Mouse (Mus musculus): ENCODE data around the gene Aldh3a2. TPM values are rescaled to one million over a fixed set of nuclear protein-coding genes. Genes with fewer than 3 reads are reported as not detected.
"Not testable (repeated sequence)": the region's sequence is repeated elsewhere in the genome, so short reads cannot be mapped to it uniquely, and the experiment has no call there.

The Aldh3a2 gene
- 25.3 and 28.5 TPM in 2 replicates for polyA plus RNA-seq (2016; fragmentation: Nextera tagmentation; extraction: Ambion mirVana)

GRCm38 (mm10) chr11:61266551-61267533 lies at the start of gene Aldh3a2:
Gene Aldh3a2 (minus strand): TSS chr11:61267464.
- no peaks in the 10 kb centered on the region for H3K4me1 ChIP-seq
- H3K27ac ChIP-seq (replicated peaks) = peak within 1 kb of the TSS; percentile 90
- H3K9ac ChIP-seq (replicated peaks) = peak within 1 kb of the TSS; percentile 83
- peaks cover 16% of the 10 kb centered on the region; the same call in 1 of the 2 replicates for H3K36me3 ChIP-seq
- peak within 1 kb of the TSS; percentile 80 for H3K4me3 ChIP-seq
- H3K4me2 ChIP-seq (replicated peaks) = peak within 1 kb of the TSS; percentile 75
- ATAC-seq (ENCODE audit: low FRiP score, low read depth) = peak; percentile 99
- under 1% methylated on average over 52 of the region's 58 CpGs for WGBS
- H3K27me3 ChIP-seq = peaks cover 10% of the 10 kb centered on the region; the same call in 1 of the 2 replicates
- H3K9me3 ChIP-seq = no peaks in the 10 kb centered on the region

- no peaks in the 10 kb centered on the region for H3K9me3 ChIP-seq
- 78% methylated on average over 2 of the region's 2 CpGs for WGBS
- H3K27ac ChIP-seq (replicated peaks) = no peak overlapping the region
- H3K27me3 ChIP-seq = 0 out of 2 replicates have a peak, but pooled peaks cover 4% of the 10 kb centered on the region
- no peak overlapping the region for H3K4me3 ChIP-seq
- no peak for ATAC-seq (ENCODE audit: low FRiP score, low read depth)
- no peaks in the 10 kb centered on the region for H3K4me1 ChIP-seq
- no peak overlapping the region for H3K4me2 ChIP-seq (replicated peaks)
- no peaks in the 10 kb centered on the region for H3K36me3 ChIP-seq
- no peak overlapping the region for H3K9ac ChIP-seq (replicated peaks)
Measured at GRCm38 (mm10) chr11:61316864-61317263, 49.6 kb upstream of the Aldh3a2 start.

DNA sequence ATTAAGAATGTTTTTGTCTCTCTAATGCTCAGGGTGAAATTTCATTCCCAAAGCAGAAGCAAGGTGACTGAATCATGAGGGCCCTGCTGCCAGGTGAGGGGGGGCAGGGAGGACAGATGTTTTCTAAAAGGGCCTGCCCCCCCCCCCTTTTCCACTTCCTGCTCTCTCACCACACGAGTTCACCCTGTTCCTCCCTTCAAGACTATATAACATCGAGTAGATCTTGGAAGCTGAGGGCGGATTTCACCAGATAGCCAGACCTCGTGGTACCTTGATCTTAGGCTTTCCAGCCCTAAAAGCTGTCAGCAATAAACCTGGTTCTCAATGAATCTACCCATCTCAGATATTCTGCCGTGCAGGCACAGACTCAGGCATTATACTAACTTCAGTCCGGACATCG lies 43.1 kb upstream of the Aldh3a2 start:
- Histone ChIP-seq H3K27me3 (no peaks in the 10 kb centered on the region), H3K9me3 (no peaks in the 10 kb centered on the region; the same call in 1 of the 2 replicates), H3K4me3 (no peak overlapping the region), H3K9ac (replicated peaks) (no peak overlapping the region), H3K36me3 (no peaks in the 10 kb centered on the region), H3K27ac (replicated peaks) (no peak overlapping the region), H3K4me2 (replicated peaks) (no peak overlapping the region), H3K4me1 (no peaks in the 10 kb centered on the region)
- WGBS = 76% methylated on average over 7 of the region's 7 CpGs
- no peak for ATAC-seq (ENCODE audit: low FRiP score, low read depth)

- H3K4me3 ChIP-seq = no peak overlapping the region
- H3K27me3 ChIP-seq = no peaks in the 10 kb centered on the region
- H3K4me1 ChIP-seq = no peaks in the 10 kb centered on the region
- H3K36me3 ChIP-seq = no peaks in the 10 kb centered on the region
- 70% methylated on average over 12 of the region's 12 CpGs for WGBS
- no peak for ATAC-seq (ENCODE audit: low FRiP score, low read depth)
- no peak overlapping the region for H3K4me2 ChIP-seq (replicated peaks)
- no peak overlapping the region for H3K9ac ChIP-seq (replicated peaks)
- no peaks in the 10 kb centered on the region; the same call in 1 of the 2 replicates for H3K9me3 ChIP-seq
- no peak overlapping the region for H3K27ac ChIP-seq (replicated peaks)
Measured at GRCm38 (mm10) chr11:61309831-61310230, 42.6 kb upstream of the Aldh3a2 start.

GRCm38 (mm10) chr11:61307795-61308194 lies 40.5 kb upstream of the Aldh3a2 start:
- H3K4me2 ChIP-seq (replicated peaks) = no peak overlapping the region
- H3K27ac ChIP-seq (replicated peaks) = no peak overlapping the region
- no peak overlapping the region for H3K4me3 ChIP-seq
- H3K27me3 ChIP-seq = no peaks in the 10 kb centered on the region
- H3K9me3 ChIP-seq = no peaks in the 10 kb centered on the region; the same call in 1 of the 2 replicates
- ATAC-seq (ENCODE audit: low FRiP score, low read depth) = no peak
- no peaks in the 10 kb centered on the region for H3K36me3 ChIP-seq
- no peaks in the 10 kb centered on the region for H3K4me1 ChIP-seq
- no peak overlapping the region for H3K9ac ChIP-seq (replicated peaks)
- WGBS = 41% methylated on average over 7 of the region's 7 CpGs

- WGBS = 79% methylated on average over 4 of the region's 4 CpGs
Measured at GRCm38 (mm10) chr11:61305377-61305776, 38.1 kb upstream of the Aldh3a2 start.

GRCm38 (mm10) chr11:61304535-61304934 lies 37.3 kb upstream of the Aldh3a2 start:
- not testable (repeated sequence) for H3K27me3 ChIP-seq; H3K4me3 ChIP-seq; H3K4me2 ChIP-seq (replicated peaks); H3K9ac ChIP-seq (replicated peaks); ATAC-seq (ENCODE audit: low FRiP score, low read depth); H3K36me3 ChIP-seq; H3K27ac ChIP-seq (replicated peaks); H3K9me3 ChIP-seq; H3K4me1 ChIP-seq
- WGBS = 95% methylated on average over 6 of the region's 10 CpGs

More at GRCm38 (mm10) chr11:61305377-61305776, 38.1 kb upstream of the Aldh3a2 start:
- Histone ChIP-seq H3K36me3 (no peaks in the 10 kb centered on the region), H3K27ac (replicated peaks) (no peak overlapping the region), H3K9ac (replicated peaks) (no peak overlapping the region), H3K4me3 (no peak overlapping the region), H3K4me1 (peaks cover 6% of the 10 kb centered on the region), H3K27me3 (no peaks in the 10 kb centered on the region), H3K4me2 (replicated peaks) (no peak overlapping the region), H3K9me3 (no peaks in the 10 kb centered on the region; the same call in 1 of the 2 replicates)
- ATAC-seq (ENCODE audit: low FRiP score, low read depth) = no peak

- Histone ChIP-seq H3K9me3 (no peaks in the 10 kb centered on the region; the same call in 1 of the 2 replicates), H3K27ac (replicated peaks) (no peak overlapping the region), H3K9ac (replicated peaks) (no peak overlapping the region), H3K4me2 (replicated peaks) (peak overlapping the region; percentile 28), H3K27me3 (no peaks in the 10 kb centered on the region), H3K36me3 (no peaks in the 10 kb centered on the region), H3K4me1 (peaks cover 6% of the 10 kb centered on the region), H3K4me3 (0 out of 2 replicates have a peak overlapping the region, but pooled peaks have one; percentile 4)
- WGBS = 15% methylated on average over 16 of the region's 16 CpGs
- no peak for ATAC-seq (ENCODE audit: low FRiP score, low read depth)
Measured at GRCm38 (mm10) chr11:61300716-61301392, 33.6 kb upstream of the Aldh3a2 start.

DNA sequence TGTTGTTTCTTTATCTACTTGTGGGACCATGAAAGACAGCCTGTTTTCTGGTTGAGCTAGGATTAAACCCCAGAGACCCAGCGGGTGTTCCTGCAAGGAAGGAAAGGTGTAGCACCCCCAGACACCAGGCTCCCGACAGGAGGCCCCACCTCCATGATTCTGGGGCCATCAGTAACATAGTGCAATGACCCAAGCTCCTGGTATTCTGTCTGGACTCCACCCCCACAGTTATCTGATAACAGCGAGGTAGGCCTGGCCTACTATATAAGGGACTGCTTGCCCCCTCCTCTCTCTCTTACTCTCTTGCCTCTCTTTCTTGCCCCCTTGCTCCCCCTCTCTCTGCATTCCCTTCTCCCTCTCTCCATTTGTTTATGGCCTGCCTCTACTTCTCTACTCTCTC lies 32.9 kb upstream of the Aldh3a2 start:
- ATAC-seq (ENCODE audit: low FRiP score, low read depth) = no peak

DNA sequence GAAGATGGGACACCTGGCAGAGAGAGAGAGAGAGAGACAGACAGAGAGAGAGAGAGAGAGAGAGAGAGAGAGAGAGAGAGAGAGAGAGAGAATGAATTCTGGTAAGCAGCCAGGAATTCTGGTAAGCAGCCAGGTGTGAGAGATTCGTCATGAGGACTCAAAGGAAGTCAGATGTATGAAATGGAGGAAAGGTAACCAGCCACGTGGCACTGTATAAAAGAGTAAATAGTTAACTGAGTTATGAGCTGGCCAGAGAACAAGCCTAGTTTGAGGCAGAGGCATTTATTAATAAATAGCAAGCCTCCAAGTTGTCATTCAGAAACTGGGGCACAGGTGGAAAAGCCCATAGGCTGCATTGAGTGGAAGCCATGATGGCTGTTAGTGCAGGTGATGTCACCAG lies 30.6 kb upstream of the Aldh3a2 start:
- H3K9ac ChIP-seq (replicated peaks) = no peak overlapping the region
- no peaks in the 10 kb centered on the region for H3K27me3 ChIP-seq
- no peak overlapping the region for H3K4me2 ChIP-seq (replicated peaks)
- peaks cover 6% of the 10 kb centered on the region for H3K4me1 ChIP-seq
- no peak overlapping the region for H3K27ac ChIP-seq (replicated peaks)
- no peak overlapping the region for H3K4me3 ChIP-seq
- ATAC-seq (ENCODE audit: low FRiP score, low read depth) = no peak
- no peaks in the 10 kb centered on the region for H3K36me3 ChIP-seq
- H3K9me3 ChIP-seq = no peaks in the 10 kb centered on the region
- WGBS = 69% methylated on average over 2 of the region's 2 CpGs

More for the DNA sequence above, 32.9 kb upstream of the Aldh3a2 start:
- 47% methylated on average over 3 of the region's 3 CpGs for WGBS
- Histone ChIP-seq H3K9ac (replicated peaks) (no peak overlapping the region), H3K4me2 (replicated peaks) (no peak overlapping the region), H3K9me3 (no peaks in the 10 kb centered on the region), H3K36me3 (no peaks in the 10 kb centered on the region), H3K27ac (replicated peaks) (no peak overlapping the region), H3K4me3 (no peak overlapping the region), H3K4me1 (peaks cover 6% of the 10 kb centered on the region), H3K27me3 (no peaks in the 10 kb centered on the region)

- H3K4me3 ChIP-seq = no peak overlapping the region
- no peak overlapping the region for H3K4me2 ChIP-seq (replicated peaks)
- 81% methylated on average over 2 of the region's 2 CpGs for WGBS
- no peak for ATAC-seq (ENCODE audit: low FRiP score, low read depth)
- H3K4me1 ChIP-seq = peaks cover 6% of the 10 kb centered on the region
- H3K27me3 ChIP-seq = no peaks in the 10 kb centered on the region
- no peak overlapping the region for H3K27ac ChIP-seq (replicated peaks)
- no peaks in the 10 kb centered on the region for H3K9me3 ChIP-seq
- H3K9ac ChIP-seq (replicated peaks) = no peak overlapping the region
- H3K36me3 ChIP-seq = no peaks in the 10 kb centered on the region
Measured at GRCm38 (mm10) chr11:61297326-61297725, 30.1 kb upstream of the Aldh3a2 start.

GRCm38 (mm10) chr11:61296556-61296955 lies 29.3 kb upstream of the Aldh3a2 start:
- peaks cover 6% of the 10 kb centered on the region for H3K4me1 ChIP-seq
- no peak overlapping the region for H3K4me3 ChIP-seq
- H3K36me3 ChIP-seq = no peaks in the 10 kb centered on the region
- no peak overlapping the region for H3K27ac ChIP-seq (replicated peaks)
- no peaks in the 10 kb centered on the region for H3K9me3 ChIP-seq
- 25% methylated on average over 1 of the region's 1 CpGs for WGBS
- H3K9ac ChIP-seq (replicated peaks) = no peak overlapping the region
- H3K4me2 ChIP-seq (replicated peaks) = no peak overlapping the region
- H3K27me3 ChIP-seq = no peaks in the 10 kb centered on the region
- ATAC-seq (ENCODE audit: low FRiP score, low read depth) = no peak
